Mouse (Mus musculus) forebrain, postnatal 0 days (tissue): ENCODE data around the gene Gng2. TPM values are rescaled to one million over a fixed set of nuclear protein-coding genes. Genes with fewer than 3 reads are reported as not detected.

Experiments used
- ATAC-seq: fragments of 200-750 bp; cut with Nextera tagmentation; 2 replicates; pipeline ENCODE4 v1.8.0; 2017; ENCODE audit warnings: mild to moderate bottlenecking, moderate library complexity
- DNase-seq: peaks from one replicate; pipeline ENCODE4 v3.0.0-alpha.2; 2015
- H3K27ac ChIP-seq: fragments of 300-500 bp; sonication (generic); 2 replicates; pipeline ENCODE4 v1.5.1; 2014; ENCODE audit warnings: low read depth, mild to moderate bottlenecking, antibody characterized with exemption, low read length, moderate library complexity, mixed read lengths
- H3K27me3 ChIP-seq: fragments of 300-500 bp; sonication (generic); 2 replicates; pipeline ENCODE4 v1.6.1; 2014; ENCODE audit warnings: mild to moderate bottlenecking, low read length, mixed read lengths; ENCODE audit not compliant: insufficient read depth
- H3K36me3 ChIP-seq: fragments of 300-500 bp; sonication (generic); 2 replicates; pipeline ENCODE4 v1.6.1; 2014; ENCODE audit warnings: mild to moderate bottlenecking, moderate library complexity; ENCODE audit not compliant: insufficient read depth
- H3K4me1 ChIP-seq: fragments of 300-500 bp; sonication (generic); 2 replicates; pipeline ENCODE4 v1.6.1; 2014; ENCODE audit warnings: antibody characterized with exemption; ENCODE audit not compliant: insufficient read depth
- H3K4me2 ChIP-seq: fragments of 300-500 bp; sonication (generic); 2 replicates; pipeline ENCODE4 v1.6.1; 2014; ENCODE audit warnings: low read depth, mild to moderate bottlenecking, moderate library complexity
- H3K4me3 ChIP-seq: fragments of 300-500 bp; sonication (generic); 2 replicates; pipeline ENCODE4 v1.5.1; 2014; ENCODE audit warnings: low read depth, low read length, mixed read lengths
- H3K9ac ChIP-seq: fragments of 300-500 bp; sonication (generic); 2 replicates; pipeline ENCODE4 v1.6.1; 2014; ENCODE audit warnings: mild to moderate bottlenecking
- H3K9me3 ChIP-seq: fragments of 300-500 bp; sonication (generic); 2 replicates; pipeline ENCODE4 v1.6.1; 2016; ENCODE audit warnings: low read length
- CTCF ChIP-seq: sonication (generic); IDR thresholded peaks from 2 replicates; pipeline ENCODE4 v1.5.1; 2016; ENCODE audit warnings: antibody characterized with exemption, control low read depth, low read depth
- WGBS: fragments of 180-500 bp; shearing (Covaris S2); extraction: QIAGEN DNeasy Blood & Tissue Kit; methylation state at CpG from one replicate; pipeline ENCODE4 v1.1.7; 2014; 5-methylcytosine and 5-hydroxymethylcytosine counted together
- polyA plus RNA-seq: library from polyadenylated mRNA; unstranded; fragments of >200 nt; fragmentation: Nextera tagmentation; extraction: Ambion mirVana; gene quantifications from 2 replicates; pipeline ENCODE4 v1.2.1, GENCODE M21; 2015
- total RNA-seq: library from RNA; depleted of rRNA; stranded (reverse); fragments of >200 nt; gene quantifications from 2 replicates; pipeline ENCODE4 v1.2.3, GENCODE M21; 2014

The Gng2 gene
- total and polyA plus RNA-seq, 2 experiments from 2014 or later, result 462 to 546 TPM

DNA sequence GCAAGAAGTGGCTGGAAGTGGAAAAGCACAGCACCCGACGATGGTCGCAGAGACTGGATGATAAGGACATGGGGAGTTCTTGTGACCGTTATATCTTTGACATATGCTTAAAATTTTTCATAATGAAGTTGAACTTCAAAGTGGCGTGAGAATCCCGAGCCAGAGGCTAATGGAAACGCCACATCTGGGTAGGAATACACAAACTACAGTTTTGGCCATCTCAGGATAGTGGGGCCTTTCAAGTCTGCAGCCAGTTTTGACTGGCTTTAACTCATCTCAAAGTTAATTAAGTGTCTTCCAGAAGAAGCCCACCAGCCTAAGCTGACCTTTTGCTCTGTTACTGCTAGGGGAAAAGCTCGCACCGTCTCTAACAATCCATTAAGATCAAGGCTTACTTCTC lies 17.6 kb downstream of the Gng2 start:
- H3K27me3 ChIP-seq, result no peaks in the 10 kb centered on the region
- H3K27ac ChIP-seq, result no peak overlapping the region
- H3K9ac ChIP-seq, result no peak overlapping the region
- no peaks in the 10 kb centered on the region for H3K9me3 ChIP-seq
- H3K4me1 ChIP-seq, result peaks cover 9% of the 10 kb centered on the region
- 63% methylated on average over 9 of the region's 9 CpGs for WGBS
- no peak overlapping the region for H3K4me2 ChIP-seq
- H3K4me3 ChIP-seq, result no peak overlapping the region
- DNase-seq, result no peak
- H3K36me3 ChIP-seq, result peaks cover 21% of the 10 kb centered on the region
- no peak for ATAC-seq
- no peak for TF ChIP-seq CTCF

DNA sequence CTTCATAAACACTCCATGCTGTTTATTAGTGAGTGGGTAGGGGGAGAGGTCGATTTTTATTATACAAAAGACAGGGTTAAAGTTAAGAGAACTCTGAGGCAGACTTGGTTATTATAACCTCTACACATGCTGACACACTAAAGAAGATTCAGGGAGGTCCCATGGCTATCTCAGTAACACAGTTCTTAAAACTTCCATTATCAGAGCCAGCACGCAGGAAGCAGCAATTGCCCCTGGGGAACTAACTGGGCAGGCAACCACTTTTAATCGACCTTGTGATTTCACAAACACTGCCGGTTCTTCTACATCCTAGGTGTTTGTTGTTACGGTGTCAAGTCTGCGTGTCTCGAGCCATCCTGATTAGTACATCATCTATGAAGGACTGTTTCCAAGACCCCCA lies 22.4 kb downstream of the Gng2 start:
- no peaks in the 10 kb centered on the region for H3K9me3 ChIP-seq
- ATAC-seq (no peak), DNase-seq (no peak)
- H3K36me3 ChIP-seq, result peaks cover 21% of the 10 kb centered on the region
- H3K27ac ChIP-seq, result no peak overlapping the region
- H3K27me3 ChIP-seq, result no peaks in the 10 kb centered on the region
- no peak for TF ChIP-seq CTCF
- H3K4me2 ChIP-seq, result no peak overlapping the region
- WGBS, result 90% methylated on average over 7 of the region's 7 CpGs
- no peak overlapping the region for H3K9ac ChIP-seq
- H3K4me1 ChIP-seq, result peaks cover 11% of the 10 kb centered on the region
- no peak overlapping the region for H3K4me3 ChIP-seq

DNA sequence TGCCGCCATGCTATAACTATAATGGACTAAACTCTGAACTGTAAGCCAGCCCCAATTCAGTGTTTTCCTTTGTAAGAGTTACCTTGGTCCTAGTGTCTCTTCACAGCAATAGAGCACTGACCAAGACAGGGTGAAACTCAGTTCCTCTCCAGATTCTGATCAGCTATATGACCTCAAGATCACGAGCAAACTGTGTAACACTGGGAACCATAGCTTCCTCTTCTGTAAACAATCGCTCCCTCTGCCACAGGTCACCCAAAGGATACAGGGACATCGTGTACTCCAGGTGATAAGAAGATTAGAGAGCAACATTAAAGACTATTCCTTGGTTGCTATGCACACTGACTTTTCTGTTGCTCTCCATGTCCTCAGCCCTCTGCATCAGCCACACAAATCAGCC lies 26.6 kb downstream of the Gng2 start:
- DNase-seq (no peak), ATAC-seq (no peak)
- TF ChIP-seq CTCF, result no peak
- Histone ChIP-seq H3K9me3 (no peaks in the 10 kb centered on the region), H3K4me2 (no peak overlapping the region), H3K36me3 (peaks cover 6% of the 10 kb centered on the region; the same call in 1 of the 2 replicates), H3K4me3 (no peak overlapping the region), H3K4me1 (peaks cover 18% of the 10 kb centered on the region), H3K27me3 (no peaks in the 10 kb centered on the region), H3K9ac (no peak overlapping the region), H3K27ac (no peak overlapping the region)
- 94% methylated on average over 4 of the region's 4 CpGs for WGBS

DNA sequence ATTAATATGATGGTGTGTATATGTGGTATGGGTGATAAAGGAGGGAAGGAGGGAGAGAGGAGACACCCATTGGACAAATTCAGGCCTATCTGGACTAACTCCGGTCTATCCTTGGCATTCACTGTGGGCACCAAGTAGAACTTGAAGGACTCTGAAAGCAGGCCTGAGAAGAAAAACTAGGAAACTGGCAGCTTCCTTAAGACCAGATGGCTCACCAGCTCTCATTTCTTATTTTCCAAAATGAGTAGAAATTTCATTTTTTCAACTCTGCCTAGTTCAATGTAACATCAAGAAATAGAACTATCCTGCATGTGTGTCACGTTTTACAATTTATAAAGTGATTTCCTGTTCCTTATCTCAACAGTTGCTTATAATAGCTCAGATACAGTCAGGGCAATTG lies 28.0 kb downstream of the Gng2 start:
- peak overlapping the region; percentile 55; the same call in 1 of the 2 replicates for H3K27ac ChIP-seq
- H3K4me1 ChIP-seq, result peaks cover 18% of the 10 kb centered on the region
- no peak for TF ChIP-seq CTCF
- peaks cover 3% of the 10 kb centered on the region; the same call in 1 of the 2 replicates for H3K36me3 ChIP-seq
- peak; percentile 28 for ATAC-seq
- 66% methylated on average over 2 of the region's 2 CpGs for WGBS
- no peaks in the 10 kb centered on the region for H3K27me3 ChIP-seq
- H3K4me2 ChIP-seq, result no peak overlapping the region
- H3K4me3 ChIP-seq, result no peak overlapping the region
- no peak overlapping the region for H3K9ac ChIP-seq
- peak; percentile 36 for DNase-seq
- H3K9me3 ChIP-seq, result no peaks in the 10 kb centered on the region

DNA sequence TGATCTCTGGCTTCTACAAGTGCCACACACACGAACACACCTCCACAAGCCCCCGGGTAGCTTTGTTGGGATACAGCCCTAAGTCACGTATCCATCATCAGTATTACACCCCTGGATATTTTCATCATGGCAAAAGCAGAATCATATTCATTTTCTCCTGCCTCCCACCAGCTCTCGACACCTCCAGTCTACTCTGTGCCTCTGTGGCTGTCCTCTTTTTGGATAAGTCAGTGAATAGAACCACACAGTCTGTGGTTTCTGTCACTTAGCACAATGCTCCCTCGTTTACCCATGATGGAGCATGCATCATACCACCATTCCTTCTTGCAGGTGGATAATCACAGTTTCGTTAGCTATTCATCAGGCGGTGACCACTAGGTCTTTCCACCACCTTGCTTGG lies 31.2 kb downstream of the Gng2 start:
- WGBS, result 65% methylated on average over 7 of the region's 7 CpGs
- TF ChIP-seq CTCF, result no peak
- Histone ChIP-seq H3K36me3 (peaks cover 3% of the 10 kb centered on the region; the same call in 1 of the 2 replicates), H3K4me3 (no peak overlapping the region), H3K27ac (no peak overlapping the region), H3K4me1 (0 out of 2 replicates have a peak, but pooled peaks cover 9% of the 10 kb centered on the region), H3K9ac (no peak overlapping the region), H3K4me2 (no peak overlapping the region), H3K27me3 (no peaks in the 10 kb centered on the region), H3K9me3 (no peaks in the 10 kb centered on the region)
- DNase-seq, result no peak
- no peak for ATAC-seq

DNA sequence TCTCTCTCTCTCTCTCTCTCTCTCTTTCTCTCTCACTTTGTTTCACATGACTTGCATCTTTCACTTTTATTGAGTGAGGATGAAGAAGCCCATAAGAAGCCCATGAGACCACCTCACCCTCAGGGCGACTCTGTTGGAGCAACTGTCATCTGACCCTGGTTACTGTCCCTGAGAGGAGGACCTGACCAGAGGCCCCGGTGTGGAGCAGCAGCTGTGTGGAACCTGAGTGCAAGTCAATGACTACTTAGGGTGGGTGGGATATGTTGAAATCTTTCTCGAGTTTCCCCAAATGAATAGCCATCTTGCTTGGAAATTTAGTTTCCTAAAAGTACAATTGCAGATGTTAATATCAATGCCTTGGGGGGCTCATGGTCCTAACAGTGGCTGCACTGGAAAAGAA lies 34.7 kb downstream of the Gng2 start:
- Histone ChIP-seq H3K4me2 (no peak overlapping the region), H3K27ac (no peak overlapping the region), H3K27me3 (no peaks in the 10 kb centered on the region), H3K9ac (no peak overlapping the region), H3K4me1 (no peaks in the 10 kb centered on the region), H3K4me3 (no peak overlapping the region), H3K9me3 (no peaks in the 10 kb centered on the region), H3K36me3 (peaks cover 3% of the 10 kb centered on the region; the same call in 1 of the 2 replicates)
- TF ChIP-seq CTCF, result no peak
- WGBS, result 10% methylated on average over 3 of the region's 3 CpGs
- no peak for ATAC-seq
- no peak for DNase-seq

DNA sequence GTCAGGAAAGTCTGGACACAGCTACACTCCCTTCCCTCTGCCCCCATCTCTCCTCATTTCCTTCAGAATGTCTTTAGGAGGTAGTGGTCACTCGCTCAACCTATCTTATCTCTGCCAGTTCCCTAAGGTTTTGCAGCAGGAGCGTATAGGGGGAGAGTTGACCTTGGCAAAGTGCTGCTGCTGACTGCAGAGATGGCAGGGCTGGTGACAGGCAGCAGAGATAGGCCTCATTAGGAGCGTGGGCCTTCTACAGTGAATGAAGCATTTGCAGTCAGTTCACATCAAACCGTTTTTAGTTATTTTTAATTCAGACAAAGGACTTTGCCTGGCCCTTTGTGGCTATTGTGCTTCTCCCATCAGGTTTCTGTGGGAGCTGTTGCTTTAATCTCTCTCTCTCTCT lies 35.1 kb downstream of the Gng2 start:
- Histone ChIP-seq H3K9me3 (no peaks in the 10 kb centered on the region), H3K4me2 (no peak overlapping the region), H3K36me3 (peaks cover 3% of the 10 kb centered on the region; the same call in 1 of the 2 replicates), H3K27me3 (no peaks in the 10 kb centered on the region), H3K9ac (no peak overlapping the region), H3K4me3 (no peak overlapping the region), H3K27ac (no peak overlapping the region), H3K4me1 (no peaks in the 10 kb centered on the region)
- ATAC-seq (peak; percentile 50), DNase-seq (no peak)
- TF ChIP-seq CTCF, result no peak
- 16% methylated on average over 4 of the region's 4 CpGs for WGBS
